Mouse (Mus musculus) heart, embryonic 15.5 days (tissue): ENCODE data around the gene Syne1. TPM values are rescaled to one million over a fixed set of nuclear protein-coding genes. Genes with fewer than 3 reads are reported as not detected.

Experiments used
- ATAC-seq: fragments of 200-750 bp; cut with Nextera tagmentation; replicated peaks from 2 replicates; pipeline ENCODE4 v1.8.0; 2017; ENCODE audit warnings: low read depth, moderate TSS enrichment; ENCODE audit not compliant: insufficient number of reproducible peaks, insufficient read depth, low FRiP score
- H3K27ac ChIP-seq: fragments of 300-500 bp; sonication (generic); 2 replicates; pipeline ENCODE4 v1.5.1; 2015; ENCODE audit warnings: mild to moderate bottlenecking, inconsistent platforms
- H3K27me3 ChIP-seq: fragments of 300-500 bp; sonication (generic); 2 replicates; pipeline ENCODE4 v1.6.1; 2015; ENCODE audit warnings: inconsistent platforms
- H3K36me3 ChIP-seq: fragments of 300-500 bp; sonication (generic); 2 replicates; pipeline ENCODE4 v1.6.1; 2015; ENCODE audit warnings: mild to moderate bottlenecking, inconsistent platforms
- H3K4me1 ChIP-seq: fragments of 300-500 bp; sonication (generic); replicated peaks from 2 replicates; pipeline ENCODE4 v1.6.1; 2015; ENCODE audit warnings: inconsistent platforms
- H3K4me2 ChIP-seq: fragments of 300-500 bp; sonication (generic); 2 replicates; pipeline ENCODE4 v1.6.1; 2015; ENCODE audit warnings: inconsistent platforms, mild to moderate bottlenecking, moderate library complexity
- H3K4me3 ChIP-seq: fragments of 300-500 bp; sonication (generic); 2 replicates; pipeline ENCODE4 v1.5.1; 2015; ENCODE audit warnings: mild to moderate bottlenecking, inconsistent platforms
- H3K9ac ChIP-seq: fragments of 300-500 bp; sonication (generic); 2 replicates; pipeline ENCODE4 v1.6.1; 2015; ENCODE audit warnings: mild to moderate bottlenecking, inconsistent platforms
- H3K9me3 ChIP-seq: fragments of 300-500 bp; sonication (generic); replicated peaks from 2 replicates; pipeline ENCODE4 v1.6.1; 2016; ENCODE audit warnings: inconsistent platforms
- WGBS: fragments of 180-500 bp; shearing (Covaris S2); methylation state at CpG from one replicate; pipeline ENCODE4 v1.1.7; 2015; ENCODE audit warnings: mixed read lengths; 5-methylcytosine and 5-hydroxymethylcytosine counted together
- polyA plus RNA-seq: library from polyadenylated mRNA; unstranded; fragments of >200 nt; fragmentation: Nextera tagmentation; extraction: Ambion mirVana; gene quantifications from 2 replicates; pipeline ENCODE4 v1.2.1, GENCODE M21; 2015

Gene Syne1
- polyA plus RNA-seq, 1 experiment from 2014 or later: 23.2 TPM

DNA sequence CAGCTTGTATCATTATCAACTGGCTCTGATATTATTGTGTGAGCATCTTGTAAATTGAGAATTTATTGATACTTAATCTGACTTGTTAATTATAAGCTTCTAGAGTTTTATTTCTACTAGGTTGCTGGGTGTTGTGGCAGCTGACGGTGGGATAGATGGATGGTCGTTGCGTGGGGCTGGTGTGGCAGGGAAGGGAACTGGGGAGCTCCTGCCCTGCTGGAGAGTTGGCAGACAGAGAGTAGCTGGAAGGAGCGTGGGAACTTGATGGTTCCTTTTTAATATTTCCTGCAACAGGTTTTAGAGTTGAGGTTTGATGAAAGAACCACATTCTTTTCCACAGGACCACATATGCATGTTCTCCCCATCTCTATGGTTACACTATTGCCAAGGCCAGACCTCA is 311.6 kb downstream of the Syne1 start:
- H3K27ac ChIP-seq: no peak overlapping the region
- H3K27me3 ChIP-seq: no peaks in the 10 kb centered on the region
- no peak overlapping the region for H3K4me2 ChIP-seq
- no peaks in the 10 kb centered on the region for H3K9me3 ChIP-seq
- H3K9ac ChIP-seq: no peak overlapping the region
- H3K4me1 ChIP-seq: no peaks in the 10 kb centered on the region
- WGBS: 76% methylated on average over 4 of the region's 4 CpGs
- H3K4me3 ChIP-seq: no peak overlapping the region
- peaks cover 29% of the 10 kb centered on the region for H3K36me3 ChIP-seq
- no peak for ATAC-seq

DNA sequence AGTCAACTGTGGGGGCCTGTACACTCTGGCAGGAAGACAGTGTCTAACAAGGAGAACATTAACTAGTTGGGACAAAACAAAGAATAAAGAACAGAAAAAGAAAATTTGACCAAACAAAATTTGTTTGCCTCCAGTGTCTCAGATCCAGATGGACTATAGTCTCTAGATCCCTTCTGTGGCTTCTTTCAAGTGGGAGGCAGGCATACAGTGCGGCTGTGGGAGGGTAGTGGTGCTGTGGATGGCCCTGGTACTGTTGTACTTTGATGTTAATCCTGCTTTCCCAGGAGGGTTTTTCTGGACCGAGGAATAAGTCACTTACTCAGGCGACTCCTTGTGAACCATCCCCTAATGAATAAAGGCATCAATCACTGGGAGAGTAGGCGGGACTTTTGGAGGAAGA is 314.4 kb downstream of the Syne1 start:
- Histone ChIP-seq H3K9ac (no peak overlapping the region), H3K4me3 (no peak overlapping the region), H3K4me1 (no peaks in the 10 kb centered on the region), H3K27me3 (no peaks in the 10 kb centered on the region), H3K9me3 (no peaks in the 10 kb centered on the region), H3K27ac (no peak overlapping the region), H3K36me3 (peaks cover 29% of the 10 kb centered on the region), H3K4me2 (no peak overlapping the region)
- WGBS: 66% methylated on average over 4 of the region's 4 CpGs
- ATAC-seq: no peak

DNA sequence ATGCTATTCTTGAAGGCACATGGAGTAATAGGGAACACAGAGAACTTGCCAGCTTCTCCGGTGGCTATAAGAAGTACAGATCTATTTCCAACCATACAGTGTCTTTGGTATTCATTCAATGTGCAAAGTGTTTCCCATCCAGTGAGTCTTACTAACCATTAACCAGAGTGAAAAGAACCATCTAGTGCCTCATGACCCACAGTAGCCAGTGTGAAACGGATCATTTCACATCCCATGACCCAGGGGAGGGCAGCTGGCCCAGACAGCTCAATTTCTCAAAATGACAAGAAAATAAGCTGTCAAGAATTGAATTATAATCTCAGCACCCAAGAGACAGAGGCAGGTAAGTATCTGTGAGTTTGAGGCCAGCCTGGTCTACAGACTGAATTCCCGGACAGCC is 315.1 kb downstream of the Syne1 start:
- Histone ChIP-seq H3K4me2 (no peak overlapping the region), H3K4me3 (no peak overlapping the region), H3K27me3 (no peaks in the 10 kb centered on the region), H3K27ac (no peak overlapping the region), H3K4me1 (no peaks in the 10 kb centered on the region), H3K9ac (no peak overlapping the region), H3K36me3 (peaks cover 30% of the 10 kb centered on the region), H3K9me3 (no peaks in the 10 kb centered on the region)
- ATAC-seq: no peak
- WGBS: 83% methylated on average over 3 of the region's 3 CpGs

DNA sequence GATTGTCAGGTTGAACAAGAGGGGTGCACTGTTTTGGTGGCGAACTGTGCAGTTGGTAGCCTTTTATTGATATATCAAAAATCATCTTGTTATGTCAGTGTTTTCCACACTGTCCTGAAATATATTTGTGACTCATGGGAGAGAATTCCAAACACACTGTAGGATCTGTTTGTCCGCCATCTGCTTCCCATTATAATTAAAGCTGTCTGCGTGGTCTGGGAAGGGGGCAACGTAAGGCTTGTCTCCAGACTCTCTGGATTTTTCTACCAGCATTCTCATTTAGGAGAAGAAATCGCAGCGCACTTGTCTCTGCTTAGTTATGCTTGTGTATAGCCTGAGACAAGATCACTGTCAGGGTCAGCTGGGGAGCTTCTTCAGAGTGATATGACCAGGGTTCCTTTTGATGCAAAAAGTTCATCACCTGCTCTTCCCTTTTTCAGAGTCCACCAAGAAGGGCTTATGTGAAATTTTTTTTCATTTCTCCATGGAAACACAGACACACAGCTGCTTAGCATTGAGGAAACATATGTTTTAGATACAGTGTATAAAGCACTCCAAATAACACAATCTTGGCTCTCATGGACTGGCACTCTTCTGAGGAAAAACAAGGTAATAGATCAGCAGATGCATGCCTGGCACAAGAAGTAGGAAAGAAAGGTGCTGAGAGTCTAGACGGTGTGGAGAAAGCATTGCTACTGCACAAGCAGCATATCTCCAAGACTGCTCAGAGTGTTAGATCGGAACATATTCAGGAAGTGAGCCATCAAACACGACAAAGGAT is 316.4 kb downstream of the Syne1 start:
- Histone ChIP-seq H3K4me1 (no peaks in the 10 kb centered on the region), H3K4me3 (no peak overlapping the region), H3K27ac (no peak overlapping the region), H3K27me3 (no peaks in the 10 kb centered on the region), H3K4me2 (no peak overlapping the region), H3K9me3 (no peaks in the 10 kb centered on the region), H3K36me3 (peaks cover 32% of the 10 kb centered on the region), H3K9ac (no peak overlapping the region)
- WGBS: 67% methylated on average over 9 of the region's 9 CpGs
- no peak for ATAC-seq

DNA sequence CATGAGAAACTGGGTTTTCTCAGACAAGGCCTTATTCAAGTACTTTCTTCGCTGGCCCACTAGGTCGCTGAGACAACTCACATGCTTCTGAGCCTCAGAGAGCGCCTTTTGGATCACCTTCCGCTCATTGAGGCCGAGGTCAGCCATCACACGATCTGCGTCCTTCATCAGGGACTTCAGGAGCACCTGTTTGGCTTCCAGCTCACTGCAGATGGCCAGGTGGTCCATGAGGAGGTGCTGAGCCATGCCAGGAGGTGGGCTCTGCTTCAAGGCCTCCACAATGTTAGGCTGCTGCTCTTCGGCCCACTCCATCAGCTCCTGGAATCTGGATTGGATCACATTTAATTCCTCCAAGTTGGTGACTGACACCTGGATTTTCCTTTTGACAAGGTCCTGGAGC is 322.2 kb downstream of the Syne1 start:
- 82% methylated on average over 8 of the region's 8 CpGs for WGBS
- Histone ChIP-seq H3K36me3 (peaks cover 46% of the 10 kb centered on the region), H3K27ac (no peak overlapping the region), H3K4me1 (no peaks in the 10 kb centered on the region), H3K4me3 (no peak overlapping the region), H3K9me3 (no peaks in the 10 kb centered on the region), H3K9ac (no peak overlapping the region), H3K27me3 (no peaks in the 10 kb centered on the region), H3K4me2 (no peak overlapping the region)
- no peak for ATAC-seq

DNA sequence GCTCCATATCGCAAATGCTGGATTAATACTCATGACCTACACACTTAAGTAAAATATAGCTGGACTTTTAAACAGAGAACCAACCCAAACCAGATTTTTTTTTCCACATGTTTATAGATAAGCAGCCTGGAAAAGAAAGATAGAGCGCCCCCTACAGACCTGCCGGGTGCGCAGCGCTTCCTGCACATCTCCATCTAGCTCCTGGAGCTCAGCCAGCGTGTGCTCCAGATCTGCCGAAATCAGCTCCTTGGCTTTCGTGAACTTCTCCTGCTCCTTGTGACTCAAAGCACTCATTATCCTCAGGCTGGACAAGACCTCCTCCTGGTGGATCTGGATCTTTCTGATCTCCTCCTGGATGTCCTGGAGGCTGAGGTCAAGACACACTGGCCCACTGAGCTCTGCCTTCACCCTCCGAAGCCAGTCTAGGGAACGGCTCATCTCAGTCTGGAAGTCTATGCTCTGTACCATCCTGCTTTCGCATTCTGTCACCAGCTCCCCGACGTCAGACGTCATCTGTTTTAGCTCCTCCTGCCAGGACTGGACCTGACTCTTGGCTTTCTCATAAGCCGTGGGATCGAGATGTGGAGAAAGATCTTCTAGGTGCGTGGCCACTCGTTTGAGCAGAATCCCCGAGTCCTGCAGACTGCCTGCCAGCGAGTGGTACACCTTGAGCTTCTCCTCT is 323.7 kb downstream of the Syne1 start:
- H3K27ac ChIP-seq: no peak overlapping the region
- no peak for ATAC-seq
- no peak overlapping the region for H3K4me3 ChIP-seq
- no peak overlapping the region for H3K9ac ChIP-seq
- no peaks in the 10 kb centered on the region for H3K27me3 ChIP-seq
- H3K36me3 ChIP-seq: peaks cover 41% of the 10 kb centered on the region
- H3K9me3 ChIP-seq: no peaks in the 10 kb centered on the region
- no peak overlapping the region for H3K4me2 ChIP-seq
- H3K4me1 ChIP-seq: no peaks in the 10 kb centered on the region
- 75% methylated on average over 20 of the region's 20 CpGs for WGBS

DNA sequence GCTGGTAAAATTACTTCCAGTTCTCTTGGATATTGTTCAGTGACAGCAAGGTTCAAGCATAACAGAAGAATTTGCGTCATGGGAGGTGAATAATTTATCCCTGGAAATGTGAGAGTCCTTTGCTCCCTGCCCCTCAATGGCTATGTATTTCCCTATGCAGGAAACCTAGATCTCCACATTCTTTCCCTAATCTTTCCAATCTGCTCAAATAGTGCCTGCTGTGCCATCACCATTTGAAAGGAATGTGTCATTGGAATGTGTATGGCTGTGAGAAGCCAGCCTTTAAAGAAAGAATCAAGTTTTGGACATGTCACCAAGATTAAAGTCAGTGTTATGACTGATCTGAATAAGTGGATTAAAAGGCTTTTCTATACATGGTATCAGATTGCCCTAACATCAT is 335.3 kb downstream of the Syne1 start:
- 66% methylated on average over 1 of the region's 1 CpGs for WGBS
- ATAC-seq: no peak
- H3K36me3 ChIP-seq: peaks cover 19% of the 10 kb centered on the region; the same call in 1 of the 2 replicates

DNA sequence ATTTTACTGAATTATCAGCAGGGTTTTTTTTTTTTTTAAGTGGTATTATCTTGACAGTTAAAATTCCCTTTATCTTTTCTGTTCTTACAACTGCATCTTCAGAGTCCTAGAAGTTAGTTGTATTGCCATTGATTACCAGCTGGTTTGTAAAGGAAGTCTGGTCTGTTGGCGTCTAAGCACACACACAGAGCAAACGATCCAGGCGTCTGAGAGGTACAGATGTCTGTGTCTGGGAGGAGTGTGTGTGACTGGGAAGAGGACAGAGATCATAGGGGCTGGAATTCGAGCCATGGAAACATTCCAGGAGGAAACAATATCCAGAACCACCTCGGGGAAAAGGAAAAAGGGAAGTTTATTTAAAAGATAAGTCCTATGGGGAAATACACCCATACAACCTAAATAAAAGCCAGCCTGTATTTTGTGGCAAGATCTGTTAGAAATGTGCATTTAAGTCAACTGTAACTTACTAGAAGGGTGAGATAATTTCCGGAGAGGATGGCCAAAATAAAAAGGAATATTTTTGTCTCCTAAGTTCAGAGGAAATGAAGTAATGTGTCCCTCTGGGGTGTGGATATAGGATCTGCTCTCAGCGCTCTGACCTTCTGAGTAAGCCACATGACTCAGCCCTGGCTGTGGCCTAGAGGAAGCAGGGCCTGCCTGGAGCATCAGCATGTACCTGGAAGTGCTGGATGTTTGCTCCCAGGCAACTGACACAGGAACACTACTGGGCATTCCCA is 343.2 kb downstream of the Syne1 start:
- Histone ChIP-seq H3K27me3 (no peaks in the 10 kb centered on the region), H3K4me2 (no peak overlapping the region), H3K36me3 (peaks cover 17% of the 10 kb centered on the region), H3K9me3 (no peaks in the 10 kb centered on the region), H3K4me3 (no peak overlapping the region), H3K27ac (peak overlapping the region; percentile 79), H3K4me1 (peaks cover 8% of the 10 kb centered on the region), H3K9ac (no peak overlapping the region)
- peak; percentile 89 for ATAC-seq
- 20% methylated on average over 7 of the region's 7 CpGs for WGBS

More for the DNA sequence above, 335.3 kb downstream of the Syne1 start:
- no peaks in the 10 kb centered on the region for H3K9me3 ChIP-seq
- no peak overlapping the region for H3K4me3 ChIP-seq
- H3K4me2 ChIP-seq: no peak overlapping the region
- H3K4me1 ChIP-seq: no peaks in the 10 kb centered on the region
- H3K9ac ChIP-seq: no peak overlapping the region
- no peaks in the 10 kb centered on the region for H3K27me3 ChIP-seq
- no peak overlapping the region for H3K27ac ChIP-seq

DNA sequence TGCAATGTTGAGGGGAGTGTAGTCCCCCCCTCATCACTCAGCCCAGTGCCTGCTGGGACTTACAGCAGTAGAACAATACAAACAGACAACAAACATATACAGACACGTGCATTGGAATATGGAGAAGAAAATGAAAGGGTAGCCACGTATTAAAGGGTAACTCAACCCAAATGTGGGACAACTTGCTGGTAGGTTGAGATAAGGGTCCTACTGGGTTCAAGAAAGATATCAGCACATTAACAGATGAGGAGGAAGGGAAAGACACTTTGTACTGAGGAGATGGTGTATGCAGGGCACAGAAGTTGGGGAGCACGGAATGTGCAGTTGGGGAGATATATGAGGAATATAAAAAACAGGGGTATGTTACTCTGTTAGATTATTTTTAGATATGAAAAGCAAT is 345.3 kb downstream of the Syne1 start:
- Histone ChIP-seq H3K9me3 (no peaks in the 10 kb centered on the region), H3K27me3 (no peaks in the 10 kb centered on the region), H3K4me3 (no peak overlapping the region), H3K4me1 (peaks cover 8% of the 10 kb centered on the region), H3K36me3 (peaks cover 33% of the 10 kb centered on the region), H3K4me2 (no peak overlapping the region), H3K9ac (no peak overlapping the region), H3K27ac (no peak overlapping the region)
- no peak for ATAC-seq
- 80% methylated on average over 3 of the region's 3 CpGs for WGBS

DNA sequence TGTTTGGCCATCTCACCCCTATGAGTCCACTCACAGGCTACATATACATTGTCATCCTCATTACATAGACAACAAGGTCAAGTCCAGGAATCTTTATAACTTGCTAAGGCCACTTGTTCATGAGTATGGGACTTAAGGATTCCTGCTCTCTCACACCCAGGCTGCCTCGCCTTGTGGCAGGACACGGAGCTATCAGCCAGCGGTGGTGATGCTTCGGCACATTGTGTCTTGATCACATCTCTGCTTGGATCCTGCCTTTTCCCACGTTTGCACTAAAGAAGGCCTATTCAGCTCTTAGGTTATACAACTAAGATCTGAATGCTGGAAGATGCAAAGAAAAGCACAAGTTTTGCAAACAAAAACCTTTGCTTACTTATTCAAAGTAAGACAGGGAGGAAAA is 345.7 kb downstream of the Syne1 start:
- no peak overlapping the region for H3K27ac ChIP-seq
- 74% methylated on average over 5 of the region's 5 CpGs for WGBS
- peaks cover 8% of the 10 kb centered on the region for H3K4me1 ChIP-seq
- no peak overlapping the region for H3K4me3 ChIP-seq
- no peaks in the 10 kb centered on the region for H3K27me3 ChIP-seq
- H3K9me3 ChIP-seq: no peaks in the 10 kb centered on the region
- peaks cover 36% of the 10 kb centered on the region for H3K36me3 ChIP-seq
- no peak for ATAC-seq
- no peak overlapping the region for H3K4me2 ChIP-seq
- no peak overlapping the region for H3K9ac ChIP-seq

DNA sequence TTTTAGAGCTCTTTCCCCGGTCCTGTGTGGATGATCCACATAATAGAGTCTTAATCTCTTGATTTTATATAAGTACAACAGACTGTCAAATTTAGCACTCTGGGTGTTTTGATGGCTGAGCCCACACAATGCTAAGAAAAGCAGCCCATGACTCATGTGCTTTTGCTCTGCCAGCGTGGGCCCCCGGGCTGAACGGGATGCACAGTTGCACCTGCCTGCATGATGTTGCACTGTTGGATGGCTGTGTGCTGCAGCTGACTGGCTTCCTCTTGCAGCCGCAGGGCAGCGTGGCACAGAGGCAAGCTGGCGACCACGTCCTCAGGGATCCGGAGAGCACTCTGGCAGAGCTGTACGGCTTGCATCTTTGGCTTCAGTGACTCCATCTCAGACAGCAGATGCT is 347.4 kb downstream of the Syne1 start:
- Histone ChIP-seq H3K4me2 (no peak overlapping the region), H3K27ac (no peak overlapping the region), H3K4me1 (peaks cover 8% of the 10 kb centered on the region), H3K9ac (no peak overlapping the region), H3K4me3 (no peak overlapping the region), H3K36me3 (peaks cover 31% of the 10 kb centered on the region), H3K9me3 (no peaks in the 10 kb centered on the region), H3K27me3 (no peaks in the 10 kb centered on the region)
- WGBS: 73% methylated on average over 10 of the region's 10 CpGs
- ATAC-seq: no peak
